Mouse (Mus musculus) liver, postnatal 0 days (tissue): ENCODE measurements at regions not wholly inside any gene's neighbourhood (a gene's known extent, or its start where the extent isn't known, plus 50 kb on each side); places are given as distances from the start of the nearest gene placed in this dataset.
A peak's percentile ranks its signal among the peaks of the same experiment; 100 is the strongest.

ENCODE experiments used
- CTCF ChIP-seq: sonication (generic); IDR thresholded peaks from 2 replicates; pipeline ENCODE4 v1.5.1; 2016; ENCODE audit warnings: antibody characterized with exemption, low read depth
- EP300 ChIP-seq: IDR thresholded peaks from 2 replicates; pipeline ENCODE4 v1.6.1; 2016; ENCODE audit warnings: antibody characterized with exemption, low read depth, mild to moderate bottlenecking

- TF ChIP-seq CTCF (no peak), EP300 (peak; percentile 76)
Observed at GRCm38 (mm10) chr19:15837715-15838175, 109.4 kb downstream of the Psat1 start.
